Mouse (Mus musculus) embryo, embryonic 11.5 days (tissue): ENCODE measurements at regions not wholly inside any gene's neighbourhood (a gene's known extent, or its start where the extent isn't known, plus 50 kb on each side); places are given as distances from the start of the nearest gene placed in this dataset.

Experiments
- DNase-seq: peaks from one replicate; pipeline ENCODE4 v3.0.0-alpha.2; 2012; ENCODE audit warnings: low read depth, low spot score

DNA sequence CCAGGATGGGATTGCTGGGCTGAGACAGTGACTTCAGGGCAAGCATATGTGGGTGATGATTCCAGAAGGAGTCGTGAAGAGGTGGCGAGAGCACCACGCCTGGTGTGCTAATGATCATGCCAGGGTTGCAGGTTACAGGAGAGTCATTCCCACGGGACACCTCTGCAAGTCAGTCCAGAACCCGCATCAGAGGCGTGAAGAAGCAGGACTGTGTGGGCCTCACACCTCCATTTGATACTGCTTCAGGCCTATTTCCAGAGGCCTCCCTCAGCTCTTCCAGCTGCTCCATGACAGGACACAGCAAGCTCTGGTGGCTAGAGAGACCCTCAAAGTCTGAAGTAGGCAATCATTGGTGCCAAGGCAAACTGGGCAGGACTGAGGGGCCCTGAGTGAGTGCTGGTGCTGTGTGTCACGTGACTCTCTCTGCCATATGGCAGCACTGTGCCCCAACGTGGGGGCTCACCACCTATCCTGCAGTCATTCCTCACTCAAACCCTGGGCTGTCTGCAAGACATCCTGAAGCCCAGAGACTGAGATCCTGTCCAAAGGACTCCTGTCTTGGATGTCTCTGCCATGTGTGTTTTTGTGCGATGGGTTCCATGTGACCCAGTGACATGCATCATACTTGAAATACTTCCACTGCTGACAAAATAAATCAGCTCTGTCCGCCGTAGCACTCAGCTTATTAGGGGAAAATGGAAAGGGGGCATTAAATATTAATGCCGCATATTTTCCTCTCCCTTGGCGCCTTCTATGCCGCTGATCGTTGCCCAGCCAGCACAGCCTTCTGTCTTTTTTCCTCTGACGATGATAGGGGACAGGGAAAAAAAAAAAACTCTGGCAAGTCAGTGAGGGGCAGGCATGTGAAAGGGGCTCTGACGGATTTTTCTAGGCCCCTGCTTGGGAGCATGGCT, 247.6 kb upstream of the Habp2 start:
- no peak for DNase-seq

DNA sequence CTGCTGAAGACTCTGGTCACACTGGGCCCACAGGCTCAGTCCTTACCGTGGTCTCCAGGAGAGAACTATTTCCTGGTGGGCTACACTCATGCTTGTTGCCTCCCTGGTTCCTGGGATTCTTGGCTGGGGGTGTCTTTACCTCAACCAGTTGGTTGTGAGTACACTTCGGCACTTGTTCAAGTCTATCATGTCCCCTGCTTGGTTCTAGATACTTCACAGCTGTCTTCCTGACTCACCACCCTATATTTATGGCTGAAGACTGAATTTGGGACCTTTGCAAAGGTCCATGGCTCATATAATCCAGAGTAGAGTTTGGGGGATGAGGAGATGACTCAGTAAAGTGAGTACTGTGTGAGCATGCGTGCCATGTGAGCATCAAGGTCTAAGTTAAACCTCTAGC, 245.0 kb upstream of the Habp2 start:
- DNase-seq: no peak

DNA sequence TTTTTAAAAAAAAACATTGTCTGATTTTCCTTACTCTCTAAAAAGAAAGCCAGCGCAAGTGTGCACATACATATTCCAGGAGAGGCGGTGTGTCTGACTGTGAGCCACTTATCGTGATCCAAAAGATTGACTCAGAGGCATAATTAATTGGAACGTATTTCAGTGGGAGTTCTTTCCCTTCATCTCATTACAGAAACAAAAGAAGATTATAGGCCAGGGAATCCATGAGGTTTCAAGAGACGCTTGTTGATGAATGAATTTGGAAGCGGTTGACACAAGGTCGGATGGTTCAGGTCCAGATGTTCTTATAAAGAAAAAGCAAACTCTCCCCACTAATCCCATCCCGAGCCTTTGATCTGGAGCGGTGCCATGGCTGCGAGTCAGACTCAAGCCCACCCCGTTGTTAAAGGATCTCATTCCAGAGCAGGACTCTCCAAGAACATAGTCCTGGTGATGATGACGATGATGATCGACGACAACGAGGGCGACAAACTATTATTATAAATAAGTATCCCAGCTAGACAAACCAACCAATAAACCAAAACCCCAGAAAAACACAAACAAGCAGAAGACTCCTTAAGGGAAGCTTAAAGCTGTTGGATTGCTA, 240.1 kb upstream of the Habp2 start:
- no peak for DNase-seq

DNA sequence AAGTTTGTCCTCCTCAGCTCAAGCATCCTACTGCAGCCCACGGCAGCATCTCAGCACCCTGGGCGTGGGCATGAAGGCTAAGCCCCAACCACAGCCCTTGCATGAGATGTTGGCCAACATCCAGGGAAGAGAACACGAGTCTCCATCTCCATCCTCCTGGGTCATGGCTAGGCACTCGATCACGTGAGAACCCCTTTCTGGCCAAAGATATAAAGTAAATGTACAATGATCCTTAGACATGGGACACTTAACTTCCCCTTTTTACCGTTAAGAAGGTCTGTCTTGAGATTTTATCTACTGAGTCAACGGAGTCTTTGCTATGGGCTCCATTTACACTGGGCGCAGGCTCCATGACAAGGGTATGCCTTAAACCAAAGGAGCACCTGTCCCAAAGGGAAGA, 232.8 kb upstream of the Habp2 start:
- no peak for DNase-seq

DNA sequence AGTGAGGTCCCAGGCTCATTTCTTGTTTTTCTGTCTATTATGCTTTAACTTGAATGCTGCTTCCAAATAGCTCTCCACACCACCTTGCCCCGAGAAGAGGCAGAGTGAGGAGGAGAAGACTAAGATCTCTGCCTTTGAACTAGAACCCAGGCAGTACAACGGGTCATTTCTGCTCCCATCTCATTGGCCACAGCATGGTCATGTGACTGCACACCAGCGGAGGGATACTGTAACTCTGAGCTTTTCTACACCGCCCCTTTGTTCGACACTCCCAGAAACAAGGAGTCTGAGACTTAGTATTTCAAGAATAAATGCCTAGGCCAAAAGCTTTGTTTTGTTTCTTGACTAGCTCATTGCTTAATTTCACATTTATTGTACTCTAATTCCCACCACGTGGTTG, 230.5 kb upstream of the Habp2 start:
- DNase-seq: no peak

DNA sequence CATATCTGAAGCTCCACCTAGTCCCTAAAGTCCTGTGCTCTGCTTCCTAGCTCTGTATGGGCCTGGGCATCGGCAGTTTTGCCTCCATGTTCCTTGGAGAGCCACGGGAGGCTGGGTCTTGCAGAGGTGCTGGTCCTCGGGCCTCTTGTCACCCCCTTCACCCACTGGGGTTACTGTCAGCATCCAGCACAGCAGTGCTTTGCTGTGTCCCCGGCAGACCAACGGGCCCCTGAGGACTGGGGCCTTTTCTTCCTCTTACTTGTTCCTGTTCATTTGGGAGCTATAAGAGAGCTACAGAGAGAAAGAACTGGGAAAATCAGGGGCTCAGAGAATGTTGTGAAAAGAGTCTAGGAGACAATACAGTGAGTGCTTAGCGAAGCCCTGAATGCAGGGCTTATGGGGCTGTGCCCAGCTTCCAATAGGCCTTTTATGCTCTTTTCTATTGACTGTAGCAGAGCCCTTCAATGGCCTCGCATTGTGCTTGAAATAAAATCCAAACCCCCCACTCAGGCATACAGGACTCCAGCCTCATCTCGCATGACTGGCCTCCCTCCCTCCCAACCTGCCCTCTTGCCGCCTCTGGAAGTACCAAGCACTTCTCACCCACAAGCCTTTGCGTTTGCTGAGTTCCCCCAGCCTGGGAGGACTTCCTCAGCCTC, 224.9 kb upstream of the Habp2 start:
- no peak for DNase-seq

DNA sequence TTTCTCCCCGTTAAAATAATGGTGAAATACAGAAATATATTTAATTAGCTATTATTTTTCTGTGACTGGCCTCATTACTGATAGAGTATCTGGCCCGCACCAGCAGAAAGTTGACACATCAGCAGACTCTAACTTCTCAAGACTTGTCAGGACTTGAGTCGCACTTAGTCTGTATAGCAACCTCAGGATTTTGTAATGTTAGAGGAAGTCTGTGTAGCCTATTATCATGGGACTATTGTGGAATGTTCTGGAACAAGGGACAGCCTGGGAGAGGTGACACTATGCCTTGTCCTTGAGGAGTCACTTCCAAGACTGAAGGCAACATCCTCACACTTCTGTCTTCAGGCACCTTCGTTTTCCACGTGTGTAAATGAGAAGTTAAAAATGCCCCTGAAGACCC, 223.8 kb upstream of the Habp2 start:
- DNase-seq: no peak

DNA sequence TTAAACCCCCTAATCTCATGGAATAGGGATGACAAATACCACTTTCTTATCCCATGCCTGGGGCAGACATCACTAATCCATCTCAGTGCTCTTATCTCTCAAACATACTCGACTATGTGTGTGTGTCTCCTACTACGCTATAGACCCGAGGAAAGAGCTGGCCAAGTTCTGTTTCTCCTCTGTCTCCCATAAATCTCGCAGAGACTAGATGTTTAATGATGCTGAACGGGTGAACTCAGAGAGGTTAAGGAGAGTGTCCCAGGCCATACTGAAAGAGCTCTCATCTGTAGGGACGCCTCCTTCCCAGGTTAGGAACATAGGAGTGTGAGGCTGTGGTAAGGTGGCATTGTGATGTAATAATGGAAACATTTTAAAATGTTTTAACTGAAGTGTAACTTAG, 221.2 kb upstream of the Habp2 start:
- DNase-seq: no peak

DNA sequence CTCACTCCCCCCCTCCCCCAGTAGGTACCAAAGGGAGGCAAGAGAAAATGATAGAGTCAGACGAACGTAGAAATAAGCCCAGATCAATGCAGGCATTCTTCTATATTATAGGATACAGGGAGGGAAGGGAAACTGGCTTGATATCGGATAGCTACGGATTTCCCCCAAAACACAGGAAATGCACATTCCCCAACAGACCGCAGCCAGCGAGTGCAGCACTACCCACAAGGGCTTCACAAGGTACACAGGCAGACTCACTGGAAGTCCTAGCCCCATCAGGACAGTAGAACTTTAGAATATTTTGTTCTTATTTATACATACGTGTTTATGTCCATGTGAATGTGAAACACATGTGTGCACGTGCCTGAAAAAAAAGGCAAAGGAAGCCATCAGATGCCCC, 218.8 kb upstream of the Habp2 start:
- DNase-seq: no peak

DNA sequence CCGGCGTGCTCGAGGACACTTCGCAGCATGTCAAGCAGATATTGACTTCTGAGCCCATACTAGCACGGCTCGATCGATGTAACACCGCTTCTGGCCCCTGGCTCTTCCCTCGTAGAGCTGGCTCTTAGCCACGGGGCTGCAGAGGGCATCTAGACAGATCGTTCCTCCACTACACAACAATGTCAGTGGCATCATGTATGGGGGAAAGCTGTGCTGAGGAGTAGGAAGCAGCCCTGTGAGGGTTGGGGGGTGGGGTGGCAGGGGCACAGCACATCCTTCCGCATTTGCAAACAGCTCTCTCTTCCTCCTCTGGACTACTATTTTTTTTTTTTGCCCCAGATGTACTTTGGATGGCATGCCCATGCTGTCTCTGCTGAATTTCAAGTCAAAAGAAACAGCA, 218.1 kb upstream of the Habp2 start:
- no peak for DNase-seq

DNA sequence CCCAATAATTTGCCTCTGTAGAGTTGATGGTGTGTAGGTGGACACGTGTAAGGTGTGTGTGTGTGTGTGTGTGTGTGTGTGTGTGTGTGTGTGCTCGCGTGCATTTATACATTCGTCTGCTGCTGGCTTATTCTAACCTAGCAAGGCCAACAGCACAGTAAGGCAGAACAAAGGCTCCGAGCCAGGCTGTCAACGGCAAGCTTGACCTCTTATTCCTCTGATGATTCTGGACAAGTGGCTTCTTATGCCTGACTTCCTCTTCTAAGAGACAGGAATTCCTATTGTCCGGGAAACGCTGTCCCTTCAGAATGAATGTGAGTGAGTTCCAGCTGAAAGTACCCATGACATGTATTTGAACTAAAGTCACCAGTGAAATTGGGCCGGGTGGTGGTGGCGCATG, 217.7 kb upstream of the Habp2 start:
- no peak for DNase-seq

DNA sequence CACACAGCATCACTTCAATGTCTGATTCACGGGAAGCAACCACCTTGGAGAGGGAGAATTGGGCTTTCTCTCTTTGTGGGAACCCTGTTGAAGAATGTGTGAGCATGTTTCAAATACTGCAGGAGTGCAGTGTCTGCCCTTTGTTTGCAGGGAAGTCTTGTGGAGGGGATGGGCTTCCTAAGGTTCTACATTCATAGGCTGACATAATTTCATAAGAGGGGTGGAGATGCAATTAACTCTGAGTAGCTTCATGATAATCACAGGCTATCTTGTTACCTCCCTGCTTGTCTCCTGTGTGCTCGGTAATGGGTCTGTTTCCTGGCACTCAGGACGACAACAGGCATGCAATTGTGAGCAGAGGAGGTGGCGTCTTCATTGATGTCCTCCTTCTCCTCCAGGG, 215.6 kb upstream of the Habp2 start:
- DNase-seq: no peak

DNA sequence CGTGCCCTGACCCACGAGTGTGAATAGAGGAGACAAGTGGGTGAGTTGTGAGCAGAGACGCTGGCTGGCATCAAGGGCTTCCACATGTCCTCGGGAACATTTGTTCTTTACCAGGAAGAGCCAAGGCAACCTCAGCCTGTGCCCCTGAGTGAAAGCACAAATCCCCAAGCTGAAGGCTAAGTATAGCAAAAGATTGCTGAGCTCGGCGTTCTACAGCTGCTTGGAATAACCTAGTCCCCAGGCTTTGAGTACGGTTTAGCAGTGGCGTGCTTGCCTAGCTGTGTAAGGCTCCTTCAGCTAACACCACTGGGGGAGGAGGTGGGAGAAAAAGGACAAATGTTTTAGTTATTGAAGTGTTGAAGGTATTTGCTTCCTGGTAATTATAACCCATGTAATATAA, 210.8 kb upstream of the Habp2 start:
- DNase-seq: no peak

DNA sequence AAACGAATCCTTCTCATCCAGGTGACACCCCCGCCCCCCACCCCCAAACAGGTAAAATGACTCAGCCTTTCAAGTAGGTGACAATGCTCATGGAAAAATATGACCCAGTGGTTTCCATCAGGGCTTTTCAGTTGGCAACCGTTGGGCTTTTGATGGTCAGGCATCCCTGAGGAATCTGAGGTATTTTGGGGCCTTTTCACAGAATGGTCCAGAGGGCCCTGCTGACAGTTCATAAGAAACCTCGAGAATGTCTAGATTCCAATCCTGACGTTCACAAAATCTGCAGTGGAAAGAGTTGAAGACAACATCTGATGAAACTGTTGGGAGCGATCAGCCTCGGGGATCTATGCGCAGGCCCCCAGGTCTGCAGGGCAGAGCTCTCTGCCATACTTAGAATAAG, 209.4 kb upstream of the Habp2 start:
- no peak for DNase-seq

DNA sequence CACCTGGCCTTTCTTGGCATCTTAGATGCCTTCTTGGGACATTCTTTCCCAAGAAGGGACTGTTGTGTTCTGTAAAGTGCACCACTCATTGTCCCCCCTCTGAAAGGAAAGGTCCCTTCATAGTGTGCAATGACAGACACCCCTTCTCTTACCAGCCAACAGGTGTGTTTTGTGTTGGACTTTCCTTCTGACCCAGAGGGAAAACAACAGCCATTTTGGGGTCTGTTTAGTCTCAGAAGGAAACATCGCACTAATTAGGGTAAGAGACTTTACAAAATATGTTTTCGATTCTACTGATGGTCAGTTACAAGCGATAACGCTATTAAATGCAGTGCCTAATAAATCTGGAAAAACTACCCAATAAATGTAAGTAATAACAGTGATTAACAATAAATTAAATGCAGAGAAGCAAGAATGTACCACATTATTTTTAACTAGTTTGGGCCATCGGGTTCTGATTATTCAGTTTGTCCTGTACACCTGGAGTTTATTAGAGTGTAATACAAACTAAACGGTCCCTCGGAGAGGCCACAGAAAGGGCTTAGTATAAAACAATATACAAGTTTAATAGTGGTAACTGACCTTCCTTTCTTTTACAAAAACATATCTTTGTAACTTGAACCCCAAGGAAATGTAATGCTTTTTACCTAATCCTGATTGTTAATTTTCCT, 200.4 kb upstream of the Habp2 start:
- DNase-seq: no peak

DNA sequence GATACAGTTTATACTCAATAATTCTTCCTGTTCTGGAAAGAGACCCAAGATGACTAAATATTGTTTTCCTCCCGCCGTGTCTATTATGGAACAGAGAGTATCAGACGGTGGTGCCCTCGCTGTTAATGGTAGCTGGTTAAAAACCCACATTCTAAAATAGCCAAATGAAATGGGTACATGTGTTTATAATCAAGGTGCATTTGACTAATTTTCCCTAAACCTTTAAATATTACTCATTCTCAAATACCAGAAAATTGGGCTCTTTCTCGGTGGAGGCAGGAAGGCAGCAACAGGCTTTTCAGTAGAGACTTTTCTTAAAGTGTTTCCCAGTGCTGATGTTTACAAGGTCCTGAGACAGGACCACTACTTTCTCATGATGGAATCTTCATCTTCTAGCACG, 199.8 kb upstream of the Habp2 start:
- no peak for DNase-seq

DNA sequence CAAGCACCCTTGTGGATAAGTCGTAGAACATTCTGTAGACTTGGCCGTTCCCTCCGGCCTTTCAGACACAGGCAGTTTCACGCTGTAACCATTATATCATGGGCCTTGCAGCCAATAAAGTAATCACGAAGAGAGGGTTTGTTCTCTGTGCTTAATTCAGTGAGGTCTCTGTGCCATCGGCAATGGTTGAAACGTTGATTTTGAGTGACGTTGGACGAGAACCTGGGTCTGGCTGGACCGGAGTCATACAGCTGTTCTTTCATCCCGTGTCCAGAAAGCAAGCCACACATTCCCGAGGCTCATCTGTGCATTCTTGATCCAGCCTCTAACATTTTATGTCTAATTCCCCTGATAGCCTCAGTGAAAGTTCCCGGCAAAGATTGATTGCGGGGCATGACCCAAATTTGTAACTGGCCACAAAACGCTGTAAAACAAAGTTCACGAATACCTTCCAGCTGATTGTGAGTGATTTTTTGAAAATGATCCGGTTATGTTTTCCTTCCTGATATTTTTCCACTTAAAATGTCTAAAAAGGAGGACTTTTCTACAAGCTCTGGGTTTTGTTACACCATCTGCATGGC, 197.1 kb upstream of the Habp2 start:
- DNase-seq: no peak

DNA sequence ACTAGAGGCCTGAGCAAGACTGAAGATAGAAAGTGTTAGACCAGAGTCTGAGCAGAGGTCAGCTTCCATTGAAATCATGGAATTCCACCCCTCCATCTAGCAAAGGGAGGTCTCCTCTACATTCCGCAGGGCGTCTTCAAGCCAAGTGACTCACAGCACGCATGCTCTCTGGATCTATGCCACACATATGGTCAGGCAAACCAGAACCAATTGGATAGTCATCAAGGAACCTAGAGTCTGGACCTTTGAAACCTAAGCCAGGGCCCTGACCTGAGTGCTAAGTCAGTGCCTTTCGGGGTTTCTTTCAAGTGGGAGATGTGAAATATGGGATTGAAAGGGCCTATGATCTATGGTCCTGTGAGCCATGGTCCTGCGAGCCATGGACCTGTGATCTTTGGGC, 195.4 kb upstream of the Habp2 start:
- DNase-seq: no peak

DNA sequence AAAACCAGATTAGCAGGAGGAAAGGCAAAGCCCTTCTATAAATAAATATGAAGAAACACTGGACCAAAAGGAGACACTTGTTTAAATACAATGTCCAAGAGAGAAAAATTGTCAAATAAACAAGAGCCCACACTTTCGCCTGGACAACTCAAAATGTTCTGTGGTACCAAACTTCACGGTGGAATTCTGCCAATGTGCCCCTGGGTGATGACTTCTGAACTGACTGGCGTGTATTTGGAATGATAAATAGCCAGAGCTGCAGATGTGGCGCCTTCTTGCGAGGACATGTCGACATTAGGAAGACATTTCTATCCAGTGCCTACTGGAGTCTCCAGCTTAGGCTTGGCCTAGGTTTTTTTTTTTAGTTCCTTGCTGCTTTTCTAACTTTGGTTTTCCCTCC, 191.1 kb upstream of the Habp2 start:
- no peak for DNase-seq

DNA sequence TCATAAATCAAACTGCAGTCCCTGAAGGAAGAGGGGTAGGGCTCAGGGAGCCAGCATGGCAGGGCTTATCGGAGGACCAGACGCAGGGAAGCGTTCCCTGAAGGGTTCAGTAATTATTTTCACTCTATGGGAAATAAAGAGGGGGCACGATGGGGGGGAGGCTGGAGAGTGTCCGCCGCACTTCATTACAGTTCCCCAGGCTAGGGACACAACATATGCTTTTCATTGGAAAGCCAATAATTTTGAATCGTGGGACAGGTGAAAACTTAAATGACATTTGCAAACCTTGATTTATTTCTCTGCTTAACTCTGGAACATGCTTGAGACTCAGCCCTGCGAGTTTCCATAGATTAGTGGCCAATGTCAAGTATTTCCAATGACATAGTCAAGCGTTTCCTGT, 187.2 kb upstream of the Habp2 start:
- peak; percentile 54 for DNase-seq

DNA sequence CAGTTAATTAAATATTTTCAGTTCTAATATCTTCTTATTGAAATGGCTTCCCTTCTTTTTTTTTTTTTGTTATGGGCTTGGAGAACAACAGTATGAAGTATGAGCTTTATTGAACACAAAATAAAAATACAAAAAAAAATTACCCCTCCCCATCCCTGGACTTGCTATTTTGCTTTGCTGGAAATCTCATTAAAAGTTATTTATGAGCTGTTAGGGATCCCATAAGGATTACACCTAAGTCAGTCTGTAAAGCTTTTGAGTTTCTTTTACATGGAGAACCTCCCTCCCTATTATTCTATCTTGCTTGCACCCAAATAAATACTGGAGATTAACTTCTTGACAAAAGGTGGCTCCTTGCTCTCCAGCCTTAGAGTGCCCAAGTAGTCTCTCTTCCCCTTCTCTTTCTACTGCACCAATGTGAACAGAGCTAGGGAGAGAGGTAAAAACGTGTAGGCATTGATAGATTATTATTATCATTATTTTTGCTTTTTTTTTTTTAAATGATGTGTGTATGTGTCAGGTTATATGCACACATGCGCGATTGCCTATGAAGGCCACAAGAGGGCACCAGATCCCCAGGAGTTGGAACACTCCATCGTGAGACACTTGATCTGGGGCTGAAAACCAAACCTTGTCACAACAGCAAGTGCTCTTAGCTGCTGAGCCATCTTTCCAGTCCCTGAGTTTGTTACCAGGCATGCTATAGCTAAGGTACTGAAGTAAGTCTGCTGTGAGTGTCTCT, 186.6 kb upstream of the Habp2 start:
- DNase-seq: no peak
